11 mouse cellular contexts compared by ENCODE assay signal in the genomic region with DNA sequence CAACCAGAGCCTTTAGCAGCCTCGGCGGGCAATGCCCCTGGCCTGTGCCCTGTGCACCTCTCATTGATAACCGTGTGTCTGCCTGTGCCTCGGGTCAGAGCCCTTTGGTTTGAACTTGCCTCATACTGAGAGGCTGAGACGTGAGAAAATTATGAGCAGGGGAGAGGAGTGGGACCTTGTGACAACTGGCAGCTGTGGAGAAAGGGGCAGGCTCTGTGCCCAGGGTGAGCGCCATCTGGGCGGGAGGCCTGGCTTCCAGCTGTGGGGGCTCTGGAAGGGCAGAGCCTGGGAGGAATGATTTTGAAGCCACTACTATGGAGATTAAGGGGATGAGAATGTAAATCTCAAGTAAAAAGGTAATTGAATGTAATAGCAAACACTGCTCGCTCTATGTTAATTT.
"Had no signal": no experiment of that assay in that cellular context is flagged by ENCODE, and none has a peak within 500 bp of the region (broad histone marks: within the 10 kb centered on the region; RNA-seq: fewer than 3 reads in every experiment).

No protein-coding gene starts in this region.

- ATAC-seq: liver, postnatal 0 days had no signal

- H3K4me3 ChIP-seq: limb, embryonic 12.5 days; liver, embryonic 13.5 days; lung, embryonic 15.5 days; megakaryocyte, embryonic 14.5 days had no signal

- H3K27ac ChIP-seq: limb, embryonic 12.5 days; liver, embryonic 13.5 days; lung, embryonic 15.5 days; macrophage had no signal

- H3K36me3 ChIP-seq: limb, embryonic 12.5 days; liver, embryonic 13.5 days; lung, embryonic 15.5 days had no signal

- H3K4me1 ChIP-seq: liver, embryonic 13.5 days; megakaryocyte, embryonic 14.5 days had no signal

- H3K27me3 ChIP-seq: lung, embryonic 15.5 days had no signal

- DNase-seq: kidney, adult 2 months; liver; liver, embryonic 13.5 days; liver, postnatal 0 days; lung, postnatal 14 days; right cerebral cortex, postnatal 14 days had no signal

- H3K4me2 ChIP-seq: limb, embryonic 12.5 days; liver, embryonic 13.5 days; lung, embryonic 15.5 days; midbrain, embryonic 11.5 days had no signal

- H3K9ac ChIP-seq: limb, embryonic 12.5 days; liver, embryonic 13.5 days; liver, postnatal 0 days; lung, embryonic 15.5 days had no signal

- H3K9me3 ChIP-seq: liver, embryonic 13.5 days; lung, embryonic 15.5 days; megakaryocyte, embryonic 14.5 days had no signal
